Mouse (Mus musculus) kidney, postnatal 0 days (tissue): ENCODE data around the gene Pfn1. TPM values are rescaled to one million over a fixed set of nuclear protein-coding genes. Genes with fewer than 3 reads are reported as not detected.
A peak's percentile ranks its signal among the peaks of the same experiment; 100 is the strongest.

ENCODE experiments used
- ATAC-seq: fragments of 200-750 bp; cut with Nextera tagmentation; replicated peaks from 2 replicates; pipeline ENCODE4 v1.8.0; 2017; ENCODE audit warnings: low read depth, moderate number of reproducible peaks, moderate TSS enrichment, moderate library complexity; ENCODE audit not compliant: low FRiP score
- DNase-seq: peaks from one replicate; pipeline ENCODE4 v3.0.0-alpha.2; 2016; ENCODE audit warnings: low spot score
- H3K27ac ChIP-seq: fragments of 300-500 bp; sonication (generic); 2 replicates; pipeline ENCODE4 v1.5.1; 2014; ENCODE audit warnings: mild to moderate bottlenecking
- H3K27me3 ChIP-seq: fragments of 300-500 bp; sonication (generic); 2 replicates; pipeline ENCODE4 v1.6.1; 2014; ENCODE audit warnings: low read length, mixed read lengths; ENCODE audit not compliant: insufficient read depth
- H3K36me3 ChIP-seq: fragments of 300-500 bp; sonication (generic); 2 replicates; pipeline ENCODE4 v1.6.1; 2014; ENCODE audit warnings: low read length, mixed read lengths; ENCODE audit not compliant: insufficient read depth
- H3K4me1 ChIP-seq: fragments of 300-500 bp; sonication (generic); replicated peaks from 2 replicates; pipeline ENCODE4 v1.6.1; 2014; ENCODE audit warnings: antibody characterized with exemption, low read length, mixed read lengths; ENCODE audit not compliant: insufficient read depth
- H3K4me2 ChIP-seq: fragments of 300-500 bp; sonication (generic); 2 replicates; pipeline ENCODE4 v1.6.1; 2014; ENCODE audit warnings: mild to moderate bottlenecking, low read length, moderate library complexity, mixed read lengths
- H3K4me3 ChIP-seq: fragments of 300-500 bp; sonication (generic); replicated peaks from 2 replicates; pipeline ENCODE4 v1.5.1; 2014; ENCODE audit warnings: low read depth, low read length
- H3K9ac ChIP-seq: fragments of 300-500 bp; sonication (generic); 2 replicates; pipeline ENCODE4 v1.6.1; 2014; ENCODE audit warnings: low read depth, low read length
- H3K9me3 ChIP-seq: fragments of 300-500 bp; sonication (generic); replicated peaks from 2 replicates; pipeline ENCODE4 v1.6.1; 2016; ENCODE audit warnings: low read length, inconsistent platforms, mixed read lengths
- CTCF ChIP-seq: IDR thresholded peaks from 2 replicates; pipeline ENCODE4 v1.5.1; 2016; ENCODE audit warnings: antibody characterized with exemption, low read depth, mild to moderate bottlenecking, moderate library complexity
- WGBS: fragments of 180-500 bp; shearing (Covaris S2); extraction: QIAGEN DNeasy Blood & Tissue Kit; methylation state at CpG from one replicate; pipeline ENCODE4 v1.1.7; 2014; 5-methylcytosine and 5-hydroxymethylcytosine counted together
- polyA plus RNA-seq: library from polyadenylated mRNA; unstranded; fragments of >200 nt; fragmentation: Nextera tagmentation; extraction: Ambion mirVana; gene quantifications from 2 replicates; pipeline ENCODE4 v1.2.1, GENCODE M21; 2015

The Pfn1 gene
- polyA plus RNA-seq, 1 experiment from 2014 or later = 1,513 TPM

DNA sequence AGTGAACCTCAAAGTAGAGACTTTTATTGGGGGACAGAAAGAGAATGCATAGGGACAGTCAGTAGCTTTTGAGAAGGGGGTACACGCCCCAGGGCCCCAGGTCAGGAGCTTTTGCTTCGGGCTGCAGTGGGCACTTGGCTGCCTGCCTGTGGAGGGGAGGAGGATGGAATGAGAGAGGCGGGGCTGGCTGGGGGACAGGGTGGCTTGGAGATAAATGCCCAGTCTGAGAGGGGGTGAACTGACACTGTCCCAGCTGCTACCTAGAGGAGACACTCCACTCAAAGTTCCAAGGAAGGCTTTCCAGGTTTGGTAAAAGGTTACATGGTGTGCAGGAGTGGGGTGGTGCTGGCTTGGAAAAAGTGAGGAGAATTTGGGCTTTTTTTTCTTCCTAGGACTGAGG, 2.5 kb upstream of the Pfn1 start, which contains the start of gene Eno3:
Gene Eno3 (plus strand): TSS at position 239 of the 400 bp plus-strand sequence.
- peak within 1 kb of the TSS; percentile 98 for H3K9ac ChIP-seq
- H3K4me3 ChIP-seq = peak within 1 kb of the TSS; percentile 91
- ATAC-seq (no peak), DNase-seq (no peak)
- H3K9me3 ChIP-seq = no peaks in the 10 kb centered on the region
- H3K27ac ChIP-seq = peak within 1 kb of the TSS; percentile 99
- peaks cover 27% of the 10 kb centered on the region for H3K4me1 ChIP-seq
- no peaks in the 10 kb centered on the region for H3K27me3 ChIP-seq
- peaks cover 9% of the 10 kb centered on the region; the same call in 1 of the 2 replicates for H3K36me3 ChIP-seq
- TF ChIP-seq CTCF = no peak
- WGBS = 30% methylated on average over 3 of the region's 3 CpGs
- peak within 1 kb of the TSS; percentile 90 for H3K4me2 ChIP-seq

DNA sequence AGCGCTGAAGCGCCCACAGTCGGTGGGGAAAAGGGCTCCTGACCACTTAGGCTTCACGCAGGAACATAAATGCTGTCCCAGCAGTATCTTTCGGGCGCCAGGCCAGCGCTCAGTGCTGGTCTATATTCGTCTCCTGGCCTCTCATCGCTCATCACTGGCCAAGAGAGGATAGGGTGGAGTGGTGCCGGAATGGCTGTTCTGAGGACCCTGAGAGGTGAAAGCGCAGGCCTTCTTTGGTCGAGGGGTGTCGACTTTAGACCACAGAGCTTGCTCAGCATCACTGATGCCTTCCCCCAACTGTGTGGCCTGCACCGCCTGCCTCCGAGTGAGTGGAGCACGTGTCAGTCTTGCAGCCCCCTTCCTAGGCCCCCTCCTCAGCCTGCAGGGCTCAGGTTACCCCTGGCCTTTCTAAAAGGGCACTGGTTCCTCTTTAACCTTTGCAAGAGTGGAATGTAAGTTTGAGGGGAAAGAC, 2.0 kb upstream of the Pfn1 start:
- H3K4me1 ChIP-seq = peaks cover 29% of the 10 kb centered on the region
- DNase-seq (no peak), ATAC-seq (no peak)
- peak overlapping the region; percentile 99; the same call in 1 of the 2 replicates for H3K27ac ChIP-seq
- peak overlapping the region; percentile 90 for H3K4me2 ChIP-seq
- H3K9me3 ChIP-seq = no peaks in the 10 kb centered on the region
- no peak for TF ChIP-seq CTCF
- peak overlapping the region; percentile 98; the same call in 1 of the 2 replicates for H3K9ac ChIP-seq
- H3K4me3 ChIP-seq = peak overlapping the region; percentile 91
- no peaks in the 10 kb centered on the region for H3K27me3 ChIP-seq
- 15% methylated on average over 16 of the region's 16 CpGs for WGBS
- peaks cover 9% of the 10 kb centered on the region; the same call in 1 of the 2 replicates for H3K36me3 ChIP-seq

DNA sequence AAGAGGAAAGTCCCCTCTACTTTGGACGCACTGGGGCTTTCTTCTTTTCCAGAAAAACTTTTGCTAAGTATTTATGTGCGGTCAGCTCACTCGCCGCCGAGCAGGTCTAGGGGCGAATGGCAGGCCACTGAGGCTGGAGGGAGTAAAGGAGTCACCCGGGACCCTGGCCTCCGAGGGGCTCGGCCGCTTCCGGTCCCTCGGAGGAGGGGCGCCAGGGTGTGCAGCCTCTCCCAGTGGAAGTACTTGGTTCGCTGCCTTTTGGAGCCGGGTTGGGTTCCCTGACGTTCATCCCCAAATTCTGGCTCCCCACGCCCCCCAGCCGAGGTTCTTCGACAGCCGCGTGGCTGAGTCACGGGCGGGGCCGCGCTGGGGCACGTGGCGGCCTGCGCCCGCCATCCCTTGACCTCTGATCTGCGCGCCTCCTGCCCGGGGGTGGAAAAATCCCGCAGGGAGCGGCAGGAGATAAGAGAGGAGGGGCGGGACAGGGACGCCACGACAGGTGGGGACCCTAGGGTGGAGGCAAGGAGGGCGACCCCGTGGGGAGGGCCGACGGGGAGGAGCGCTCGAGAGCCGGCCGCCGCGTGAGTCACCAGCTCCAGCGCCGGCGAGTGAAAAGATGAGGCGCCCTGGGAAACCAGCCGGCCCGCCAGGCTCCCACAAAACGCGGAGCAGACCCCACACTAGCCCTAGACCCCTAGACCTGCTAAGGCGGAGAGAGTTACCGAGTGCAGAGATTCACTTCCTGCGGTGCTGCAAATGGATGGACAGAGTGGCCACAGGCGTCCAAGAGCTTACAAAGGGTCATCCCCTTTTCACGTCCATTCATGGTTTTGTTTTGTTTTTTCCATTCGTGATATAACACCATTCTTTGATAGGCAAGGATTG, 1.4 kb upstream of the Pfn1 start:
- ATAC-seq = 0 out of 2 replicates have a peak, but pooled peaks have one; percentile 16
- no peak for TF ChIP-seq CTCF
- WGBS = under 1% methylated on average over 58 of the region's 61 CpGs
- peak overlapping the region; percentile 99 for H3K27ac ChIP-seq
- no peaks in the 10 kb centered on the region for H3K27me3 ChIP-seq
- H3K4me3 ChIP-seq = peak overlapping the region; percentile 91
- H3K4me1 ChIP-seq = peaks cover 29% of the 10 kb centered on the region
- peak overlapping the region; percentile 90 for H3K4me2 ChIP-seq
- peak overlapping the region; percentile 98 for H3K9ac ChIP-seq
- DNase-seq = peak; percentile 72
- no peaks in the 10 kb centered on the region for H3K9me3 ChIP-seq
- peaks cover 14% of the 10 kb centered on the region; the same call in 1 of the 2 replicates for H3K36me3 ChIP-seq

DNA sequence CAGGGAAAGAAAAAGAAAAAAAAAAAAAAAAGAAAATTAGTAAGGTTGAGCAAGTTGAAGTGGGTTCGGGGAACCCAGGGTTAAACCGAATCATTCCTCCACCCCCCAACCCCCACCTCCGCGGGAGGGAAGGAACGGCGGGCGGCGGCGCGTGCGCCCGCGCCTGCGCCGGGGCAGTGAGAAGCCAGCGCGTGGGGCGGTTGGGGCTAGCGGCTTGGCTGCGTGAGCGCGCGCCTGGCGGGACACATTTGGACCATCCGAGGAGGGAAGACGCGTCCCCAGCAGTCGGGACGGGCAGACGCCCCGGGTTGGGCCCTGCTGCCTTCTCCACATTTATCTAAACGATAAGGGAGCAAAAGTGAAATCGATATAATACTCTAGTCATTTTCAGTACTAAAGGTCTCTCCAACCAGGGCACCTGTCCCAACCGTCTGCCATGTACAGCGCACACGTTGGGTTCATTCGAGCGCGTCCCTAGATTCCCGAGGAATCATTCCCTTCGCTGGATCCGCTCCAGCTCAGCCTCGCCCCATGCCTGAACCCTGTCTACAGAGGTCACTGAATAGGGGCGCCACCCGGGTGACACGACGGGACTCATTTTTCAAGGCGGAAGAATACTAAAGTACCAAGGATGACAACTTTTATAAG, 603 bp upstream of the Pfn1 start:
- WGBS = under 1% methylated on average over 48 of the region's 48 CpGs
- peak overlapping the region; percentile 90 for H3K4me2 ChIP-seq
- peak; percentile 49 for ATAC-seq
- peak overlapping the region; percentile 99 for H3K27ac ChIP-seq
- TF ChIP-seq CTCF = no peak
- no peaks in the 10 kb centered on the region for H3K9me3 ChIP-seq
- no peaks in the 10 kb centered on the region for H3K27me3 ChIP-seq
- peak; percentile 87 for DNase-seq
- H3K9ac ChIP-seq = peak overlapping the region; percentile 98
- H3K4me3 ChIP-seq = peak overlapping the region; percentile 91
- H3K4me1 ChIP-seq = peaks cover 29% of the 10 kb centered on the region
- peaks cover 22% of the 10 kb centered on the region for H3K36me3 ChIP-seq

DNA sequence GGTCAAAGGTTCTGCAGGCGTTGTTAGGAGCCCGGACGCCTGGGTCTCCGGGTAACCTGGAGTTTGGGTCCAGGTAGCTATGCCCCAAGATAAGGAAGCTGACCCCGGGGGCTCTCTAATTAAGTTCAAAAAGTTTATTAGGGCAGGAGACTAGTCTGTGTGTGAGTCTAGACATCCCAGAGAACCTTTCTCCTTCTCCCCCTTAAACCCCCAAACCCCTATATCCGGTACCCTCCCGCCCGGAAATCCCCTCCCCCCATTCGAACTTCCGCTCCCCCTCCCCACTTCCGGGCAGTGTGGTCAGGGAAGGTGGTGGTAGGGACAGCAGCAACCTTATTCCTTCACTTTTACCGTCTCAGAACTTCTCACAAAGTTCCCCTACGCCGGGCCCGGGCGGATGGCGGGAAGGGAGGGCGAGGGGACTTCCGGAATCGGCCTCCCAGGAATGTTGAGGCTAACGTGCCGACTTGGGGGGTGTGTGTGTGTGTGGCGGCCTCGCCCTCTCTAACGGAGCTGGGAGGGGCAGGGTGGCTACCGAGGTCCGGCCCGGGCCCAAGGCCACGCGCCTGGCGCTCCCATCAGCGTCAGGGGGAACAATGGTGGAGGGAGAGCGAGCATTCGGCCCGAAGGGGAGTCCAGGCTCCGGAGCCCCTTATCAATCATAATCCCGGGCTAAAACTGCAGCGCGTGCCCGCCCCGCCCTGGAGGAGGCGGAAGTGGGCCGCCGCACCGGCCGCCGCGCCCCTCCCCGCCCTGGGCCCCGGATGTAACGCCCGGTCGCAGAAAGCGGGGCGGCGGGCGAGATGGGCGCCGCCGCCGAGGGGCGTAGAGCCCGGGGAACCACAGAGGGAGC, 873 bp downstream of the Pfn1 start:
- Histone ChIP-seq H3K27me3 (no peaks in the 10 kb centered on the region), H3K27ac (peak overlapping the region; percentile 99), H3K4me1 (peaks cover 29% of the 10 kb centered on the region), H3K9ac (peak overlapping the region; percentile 98), H3K36me3 (peaks cover 37% of the 10 kb centered on the region), H3K9me3 (no peaks in the 10 kb centered on the region), H3K4me3 (peak overlapping the region; percentile 91), H3K4me2 (peak overlapping the region; percentile 90)
- peak; percentile 37 for ATAC-seq
- DNase-seq = peak; percentile 85
- TF ChIP-seq CTCF = no peak
- under 1% methylated on average over 60 of the region's 63 CpGs for whole genome bisulfite sequencing
